Mouse (Mus musculus): Measurements from ENCODE around the gene Pde4d.

The Pde4d gene

DNA sequence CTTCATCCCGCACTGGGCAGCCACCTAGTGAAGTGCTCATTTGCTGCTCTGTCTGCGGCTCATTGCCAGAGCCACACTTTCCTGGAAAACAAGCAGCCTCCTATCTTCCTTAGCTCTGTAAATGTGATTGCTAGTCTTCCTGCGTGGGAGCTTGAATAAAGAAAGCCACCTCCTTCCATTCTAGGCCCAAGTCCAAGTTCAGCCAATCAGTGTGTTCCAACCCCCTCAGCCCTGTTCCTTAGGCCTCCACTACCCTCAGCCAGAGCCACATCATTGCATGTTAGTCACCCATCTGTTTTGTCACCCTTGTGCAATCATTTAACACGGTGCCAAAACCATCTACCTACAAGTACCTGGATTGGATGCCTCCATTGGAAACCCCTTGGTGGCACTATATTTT lies 786.3 kb downstream of the Pde4d start:
- no peak for DNase-seq (ENCODE audit: low read depth, low spot score)

DNA sequence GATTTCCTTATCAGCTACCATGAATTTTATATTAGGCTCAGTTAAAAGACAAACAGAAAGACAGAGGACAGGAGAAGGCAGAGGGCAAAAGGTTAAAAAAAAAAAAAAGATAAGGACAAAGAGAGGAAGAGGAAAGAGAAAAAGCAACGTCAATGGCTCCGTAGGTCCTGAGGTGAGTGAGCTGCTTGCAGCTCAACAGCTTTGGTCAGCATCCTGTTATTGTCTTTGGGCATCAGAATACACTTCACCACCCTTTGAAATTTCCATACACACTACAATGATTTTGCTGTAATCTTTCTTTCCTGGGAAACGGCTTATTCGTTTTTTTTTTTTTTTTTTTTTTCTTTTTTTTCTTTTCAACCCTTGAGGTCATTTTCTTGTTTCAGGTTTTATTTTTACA lies 788.9 kb downstream of the Pde4d start:
- DNase-seq (ENCODE audit: low read depth, low spot score), result no peak

DNA sequence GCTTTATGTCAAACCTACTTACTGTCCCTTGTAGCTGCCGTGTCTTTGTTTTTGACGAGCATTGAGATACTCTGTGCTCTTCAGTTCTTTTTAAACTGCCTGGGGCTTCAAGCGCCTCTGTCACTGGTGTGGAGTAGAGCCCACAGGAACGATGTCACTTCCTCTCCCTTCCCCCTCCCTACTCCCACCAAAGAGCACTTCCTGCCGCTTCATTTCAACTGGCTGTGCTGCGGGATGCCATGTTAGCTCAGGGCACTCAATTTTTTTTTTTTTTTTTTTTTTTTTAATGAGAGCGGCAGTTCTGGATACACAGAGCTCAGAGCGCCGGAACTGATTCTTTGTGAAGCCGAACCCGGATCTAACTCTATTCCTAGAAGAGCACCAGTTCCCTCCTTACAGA lies 789.5 kb downstream of the Pde4d start:
- DNase-seq (ENCODE audit: low read depth, low spot score), result peak; percentile 81

DNA sequence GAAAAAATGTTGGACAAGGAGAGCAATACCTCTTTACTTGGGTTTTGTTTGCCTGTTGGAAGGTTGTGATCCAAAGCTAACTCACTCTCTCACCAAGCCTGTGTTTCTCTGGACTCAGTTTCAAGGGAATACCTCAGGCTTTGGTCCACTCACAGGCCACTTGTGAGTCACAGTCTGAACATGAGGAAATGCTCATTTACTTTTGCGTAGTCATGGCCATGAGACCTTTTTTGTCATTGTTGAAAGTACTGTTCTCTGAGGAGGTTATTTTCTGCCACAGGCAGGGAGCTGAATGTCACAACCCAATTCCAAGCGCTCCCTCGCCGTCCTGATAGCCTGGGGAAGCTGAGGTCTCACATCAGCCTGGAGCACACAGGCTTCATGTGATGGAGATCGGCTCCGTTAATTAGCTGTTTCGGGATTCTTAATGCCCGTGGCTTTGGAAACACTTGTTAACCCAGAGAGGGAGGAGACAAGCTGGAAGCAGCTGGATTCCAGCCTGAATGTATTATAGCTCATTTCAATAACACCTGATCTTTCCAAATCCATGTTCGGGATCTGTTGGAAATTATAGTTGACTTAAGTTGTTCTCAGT lies 792.8 kb downstream of the Pde4d start:
- DNase-seq (ENCODE audit: low read depth, low spot score), result no peak

DNA sequence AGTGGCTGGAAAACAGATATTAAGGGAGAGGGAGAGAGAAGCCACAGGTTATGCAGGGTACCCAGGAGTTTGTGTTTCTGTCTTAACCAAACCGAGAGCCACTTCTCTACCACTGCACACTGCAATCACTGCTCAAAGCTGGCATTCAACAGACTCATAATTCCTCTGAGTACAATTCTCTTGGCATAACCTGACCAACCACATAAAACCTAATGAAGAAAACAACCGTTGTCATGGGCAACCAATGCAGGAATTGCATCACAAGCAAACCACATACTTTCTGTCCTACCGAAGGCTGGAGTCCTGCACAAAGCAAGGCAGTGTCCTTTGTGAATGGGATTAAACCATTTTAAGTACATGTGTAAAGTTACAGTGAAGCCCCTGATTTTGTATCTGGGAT lies 793.4 kb downstream of the Pde4d start:
- no peak for DNase-seq (ENCODE audit: low read depth, low spot score)

DNA sequence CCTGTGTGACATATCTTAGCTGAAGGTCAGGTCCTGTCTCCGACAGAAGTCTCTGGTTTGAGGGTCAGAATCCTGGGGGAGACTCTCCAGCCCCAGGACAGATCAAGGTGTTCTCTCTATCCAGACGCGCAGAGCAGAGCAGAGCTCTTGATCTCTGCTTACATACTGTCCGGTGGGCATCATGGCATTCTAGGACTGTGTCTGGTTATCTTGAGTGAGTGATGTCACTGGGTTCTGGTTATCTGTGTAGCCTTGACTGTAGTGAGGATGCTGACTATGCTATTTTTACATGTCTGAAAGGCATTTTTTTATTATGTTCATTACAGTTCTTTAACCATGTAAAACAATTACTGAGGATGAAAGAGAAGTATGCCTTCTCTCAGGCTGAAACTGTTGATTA lies 797.3 kb downstream of the Pde4d start:
- DNase-seq (ENCODE audit: low read depth, low spot score), result no peak

DNA sequence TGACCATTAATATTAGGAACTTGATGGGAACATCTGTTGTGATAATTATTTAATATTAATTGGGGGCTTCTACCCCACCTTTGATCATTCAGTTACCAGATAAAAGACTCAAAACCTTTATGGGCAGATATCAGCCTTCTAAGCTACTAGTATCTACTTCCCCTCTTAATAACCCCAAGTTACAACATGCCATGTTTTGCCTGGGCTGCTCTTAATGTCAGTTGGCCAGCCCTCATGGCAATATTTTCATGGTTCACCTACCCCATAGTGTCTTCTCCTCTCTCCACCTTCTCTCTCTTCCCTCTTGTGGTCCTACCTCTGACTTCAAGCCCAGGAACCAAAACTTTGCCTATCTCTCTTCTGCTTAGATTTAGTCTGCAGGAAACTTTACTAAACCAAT lies 799.6 kb downstream of the Pde4d start:
- no peak for DNase-seq (ENCODE audit: low read depth, low spot score)

DNA sequence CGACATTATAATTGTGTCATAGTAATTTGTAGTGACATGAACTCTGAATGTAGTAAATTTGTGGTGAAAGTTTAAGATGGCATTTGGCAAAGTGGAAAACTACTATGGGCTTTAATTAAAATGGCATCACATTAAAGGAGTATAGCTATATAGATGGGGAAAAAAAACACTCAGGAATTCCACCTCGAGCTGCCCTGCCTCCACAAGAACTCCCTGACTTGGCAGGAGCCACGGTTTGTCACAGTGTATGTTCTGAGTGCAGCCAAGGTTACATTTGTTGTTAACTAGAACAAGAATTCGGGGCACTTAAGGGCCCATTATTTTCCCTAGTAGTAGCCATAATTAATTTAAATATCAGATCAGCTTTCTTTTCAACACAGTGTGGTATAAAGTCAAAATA lies 805.9 kb downstream of the Pde4d start:
- no peak for DNase-seq (ENCODE audit: low read depth, low spot score)

DNA sequence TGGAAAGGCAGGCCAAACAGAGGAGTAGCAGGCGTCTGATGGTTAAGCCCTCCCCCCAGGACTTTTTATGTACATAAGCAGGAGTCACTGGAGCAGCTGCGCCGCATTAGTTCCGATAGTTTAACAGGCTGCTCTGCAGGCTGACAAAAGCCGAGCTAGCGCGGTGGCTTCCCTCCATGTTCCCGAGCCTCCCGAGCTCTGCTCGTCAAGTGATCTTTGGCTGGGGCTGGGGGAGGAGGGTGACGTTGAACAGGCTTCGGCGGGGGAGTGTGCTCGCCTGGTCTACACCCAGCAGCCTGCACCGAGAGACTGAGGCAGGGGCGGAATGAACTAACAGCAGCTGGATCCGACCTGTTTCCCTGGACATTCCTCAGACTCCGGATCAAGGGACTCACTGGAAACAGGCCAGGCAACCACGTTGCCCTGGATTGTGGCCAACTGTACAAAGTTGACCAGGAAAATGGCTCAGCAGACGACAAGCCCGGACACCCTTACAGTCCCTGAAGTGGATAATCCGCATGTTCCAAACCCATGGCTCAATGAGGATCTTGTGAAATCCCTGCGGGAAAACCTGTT lies 810.6 kb downstream of the Pde4d start:
- DNase-seq (ENCODE audit: low read depth, low spot score), result peak; percentile 89

DNA sequence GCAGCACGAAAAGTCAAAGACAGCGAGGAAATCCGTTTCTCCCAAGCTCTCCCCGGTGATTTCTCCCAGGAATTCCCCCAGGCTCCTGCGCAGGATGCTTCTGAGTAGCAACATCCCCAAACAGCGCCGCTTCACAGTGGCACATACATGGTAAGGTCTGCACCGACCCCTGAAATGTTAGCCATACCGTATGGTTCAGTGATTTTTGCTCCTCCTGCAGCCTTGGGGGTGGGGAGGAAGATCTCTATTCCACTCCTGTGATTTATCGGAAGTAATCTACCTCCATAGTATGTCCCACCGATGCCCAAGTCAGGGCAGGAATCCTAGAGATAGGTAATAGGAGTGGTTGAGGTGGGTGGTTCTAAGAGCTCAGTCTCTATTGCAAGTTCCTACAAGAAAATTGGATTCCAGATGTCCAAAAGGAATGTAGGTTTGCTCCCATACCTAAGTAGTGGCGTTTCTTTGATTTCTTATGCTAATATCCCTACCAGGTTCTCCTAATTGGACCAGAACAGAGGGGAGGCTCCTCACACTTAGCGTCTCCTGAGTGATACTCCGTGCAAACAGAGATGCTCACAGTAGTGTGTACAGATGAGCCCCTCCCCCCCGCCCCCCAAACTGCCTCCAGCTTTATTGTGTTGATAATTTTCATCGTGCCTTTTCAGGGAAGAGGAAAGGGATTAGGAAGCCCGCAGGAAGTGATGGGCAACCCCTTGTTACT lies 811.2 kb downstream of the Pde4d start:
- peak; percentile 76 for DNase-seq (ENCODE audit: low read depth, low spot score)

DNA sequence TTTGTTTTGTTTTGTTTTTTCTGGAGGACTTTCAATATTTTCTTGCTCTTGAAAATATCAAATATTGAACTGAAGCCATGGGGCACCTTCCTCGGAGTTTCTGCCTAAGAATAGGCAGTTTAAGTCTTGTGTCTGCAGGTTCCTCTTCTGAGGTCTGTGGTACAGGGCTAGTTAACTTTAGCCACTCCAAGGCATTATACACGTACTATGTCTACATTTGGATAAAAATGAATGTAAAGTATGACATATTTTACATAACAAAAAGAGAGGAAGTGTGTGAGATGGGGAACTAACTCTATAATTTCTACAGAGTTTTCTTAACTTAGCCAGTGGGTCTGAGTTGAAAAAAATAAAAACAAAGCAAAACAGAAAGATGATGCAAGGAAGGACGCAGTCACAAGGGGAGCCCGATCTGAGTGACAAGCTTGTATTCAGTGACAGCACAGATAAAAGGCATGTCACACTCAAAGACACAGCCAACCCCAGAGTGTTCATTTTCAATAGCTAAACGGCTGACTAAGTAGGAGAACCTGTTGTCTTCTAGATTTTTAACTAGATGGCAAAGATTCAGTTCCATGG lies 812.0 kb downstream of the Pde4d start:
- DNase-seq (ENCODE audit: low read depth, low spot score), result peak; percentile 19

DNA sequence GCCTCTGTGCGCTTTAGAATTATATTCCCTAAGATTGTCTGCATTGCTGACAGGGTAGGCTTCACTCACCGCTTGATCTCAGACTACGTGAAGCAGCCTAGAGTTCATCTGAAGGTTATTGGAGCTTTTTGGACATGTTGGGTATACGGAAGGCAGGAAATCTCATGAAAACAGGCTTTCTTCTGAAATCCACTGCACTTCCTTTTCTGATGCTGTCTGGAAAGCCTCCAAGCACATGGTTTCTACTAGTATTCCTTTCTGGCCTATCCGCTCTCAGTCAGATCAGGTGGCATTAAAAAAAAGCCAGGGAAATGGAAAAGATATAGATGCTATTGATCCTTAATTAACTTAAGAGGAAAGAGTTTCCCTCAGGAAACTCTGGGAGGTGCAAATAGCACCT lies 812.8 kb downstream of the Pde4d start:
- DNase-seq (ENCODE audit: low read depth, low spot score), result no peak

DNA sequence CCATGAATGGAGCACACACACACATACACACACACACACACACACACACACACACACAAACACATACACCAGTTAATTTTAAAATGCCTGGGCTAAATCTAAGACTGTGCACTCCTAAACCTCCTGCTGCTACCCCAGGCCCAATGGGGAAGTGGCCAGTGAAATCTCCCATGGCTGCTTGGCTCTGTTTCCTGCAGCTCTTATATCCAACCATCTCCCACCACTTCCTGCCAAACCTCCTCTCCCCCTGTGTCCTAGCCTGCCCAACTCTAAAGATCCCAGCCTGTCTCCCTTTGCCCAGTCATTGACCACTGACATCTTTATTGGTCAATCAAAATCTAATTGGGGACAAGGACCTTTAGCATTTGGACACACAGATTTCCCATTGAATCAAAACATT lies 814.1 kb downstream of the Pde4d start:
- no peak for DNase-seq (ENCODE audit: low read depth, low spot score)

DNA sequence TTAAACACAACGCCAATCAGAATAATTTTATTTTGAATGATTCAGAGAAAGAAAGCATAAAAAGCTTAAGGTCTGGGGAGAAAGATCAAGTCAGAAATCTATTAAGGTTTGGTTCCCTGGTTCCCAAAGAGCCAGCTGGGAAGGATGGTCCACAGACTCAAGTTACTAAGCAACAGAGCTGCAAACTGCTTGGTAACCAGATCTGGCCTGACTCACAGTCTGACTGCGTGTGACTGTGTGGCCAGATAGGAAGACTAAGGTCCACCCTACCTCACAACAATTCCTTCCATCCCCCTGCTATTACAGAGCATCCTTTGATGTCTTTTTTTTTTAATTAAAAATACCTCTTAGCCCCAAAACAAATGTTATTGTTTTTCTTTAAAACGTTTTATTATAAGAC lies 818.5 kb downstream of the Pde4d start:
- DNase-seq (ENCODE audit: low read depth, low spot score), result no peak

DNA sequence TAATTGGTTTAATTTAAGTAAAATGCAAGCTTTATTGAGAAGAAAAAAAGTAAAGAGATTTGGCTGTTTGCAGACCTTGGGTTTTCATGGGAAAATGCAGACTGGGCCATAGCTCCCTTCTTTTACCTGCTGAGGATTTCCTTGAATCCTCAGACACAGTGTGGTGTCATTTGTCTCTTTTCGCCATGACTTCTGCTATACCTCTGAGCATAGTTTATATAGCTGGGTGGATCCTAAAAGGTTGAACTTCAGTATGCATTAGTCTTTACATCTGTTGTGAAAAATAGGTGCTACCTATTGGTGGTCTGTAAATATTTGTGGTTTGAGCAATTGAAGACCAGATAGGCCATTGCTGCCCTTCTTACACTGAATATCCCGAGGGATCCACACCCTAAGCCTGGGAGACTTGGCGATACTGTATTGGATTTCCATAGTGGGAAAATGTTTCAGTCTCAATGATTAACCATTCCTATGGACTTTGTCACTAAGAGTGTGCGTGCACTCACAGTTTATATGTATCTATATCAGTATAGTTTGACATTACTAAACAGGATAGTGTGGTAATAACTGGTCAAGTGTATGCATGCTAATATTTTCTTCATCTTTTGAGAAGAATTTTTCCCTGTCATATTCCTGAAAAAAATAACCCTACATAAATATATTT lies 819.0 kb downstream of the Pde4d start:
- no peak for DNase-seq (ENCODE audit: low read depth, low spot score)

DNA sequence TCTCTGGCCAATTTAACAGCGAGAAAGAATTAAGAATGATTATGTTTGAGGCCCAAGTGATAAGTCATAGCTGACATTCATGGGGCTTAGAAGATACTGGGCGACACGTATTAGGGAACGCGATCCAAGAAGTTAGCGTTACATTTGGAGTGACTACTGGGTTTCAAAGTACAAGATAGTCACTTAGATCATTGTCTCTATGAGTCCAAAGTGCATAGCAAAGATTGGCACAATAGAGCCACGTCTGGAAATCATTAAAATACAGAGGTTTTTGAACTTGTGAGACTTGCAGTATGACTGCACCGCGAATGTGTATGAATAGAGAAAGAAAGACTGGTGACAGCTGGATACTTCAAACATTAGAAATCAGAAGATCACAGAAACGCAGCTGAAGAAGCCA lies 825.1 kb downstream of the Pde4d start:
- no peak for DNase-seq (ENCODE audit: low read depth, low spot score)

DNA sequence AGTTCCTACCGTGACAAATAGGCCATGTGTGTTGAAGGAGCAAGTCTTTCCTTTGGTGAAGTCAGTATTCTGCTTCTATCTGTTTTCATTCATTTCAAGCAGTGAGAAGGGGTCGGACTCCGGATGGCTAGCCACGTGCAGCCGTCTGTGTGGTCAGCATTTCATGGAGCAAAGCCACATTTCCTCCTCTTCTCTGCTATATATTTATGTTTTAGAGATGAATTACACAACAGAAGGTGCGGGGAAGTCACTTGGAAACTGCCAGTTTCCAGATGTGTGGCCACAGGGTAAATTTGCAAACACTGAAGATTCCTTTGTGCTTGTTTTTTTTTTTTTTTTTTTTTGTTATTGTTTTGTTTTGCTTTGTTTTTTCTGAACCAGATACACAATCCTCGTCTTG lies 828.0 kb downstream of the Pde4d start:
- DNase-seq (ENCODE audit: low read depth, low spot score), result no peak

DNA sequence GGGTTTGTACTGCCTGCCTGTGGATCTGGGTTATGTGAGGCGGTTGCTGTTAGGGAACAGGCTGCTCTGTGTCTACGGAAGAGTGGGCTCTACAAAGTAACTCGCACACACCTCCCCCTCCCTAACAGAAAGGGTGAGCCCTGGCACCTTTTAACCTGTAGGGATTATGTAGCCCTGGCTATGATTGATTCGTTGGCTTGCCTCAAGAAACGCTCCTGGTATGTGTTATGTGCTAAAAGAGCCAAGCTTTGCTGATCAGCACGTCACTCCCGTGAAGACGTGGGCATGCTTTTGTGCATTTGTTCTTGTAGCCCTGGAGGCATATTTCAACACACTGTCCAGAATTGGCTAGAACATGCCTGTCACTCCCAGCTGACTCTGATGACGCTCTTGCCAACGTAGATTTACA lies 828.8 kb downstream of the Pde4d start:
- DNase-seq (ENCODE audit: low read depth, low spot score), result no peak

DNA sequence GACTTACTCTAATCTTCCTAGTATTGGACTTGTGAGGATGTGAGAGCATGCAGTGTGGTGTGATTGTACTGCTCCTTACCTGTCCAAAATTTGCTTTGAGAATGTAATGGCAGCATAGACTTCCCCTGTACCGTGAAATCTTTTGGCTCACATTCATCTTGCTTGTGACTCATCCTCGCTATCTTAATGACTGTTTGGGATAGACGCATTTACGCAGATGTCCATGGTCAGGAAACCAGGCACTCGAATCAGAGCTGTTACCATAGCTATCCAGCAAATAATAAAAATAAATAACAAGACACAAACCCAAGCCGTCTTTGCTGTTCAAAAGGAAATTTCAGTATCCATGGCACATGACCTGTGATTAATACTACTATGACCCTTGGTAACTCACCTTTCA lies 829.5 kb downstream of the Pde4d start:
- DNase-seq (ENCODE audit: low read depth, low spot score), result no peak

DNA sequence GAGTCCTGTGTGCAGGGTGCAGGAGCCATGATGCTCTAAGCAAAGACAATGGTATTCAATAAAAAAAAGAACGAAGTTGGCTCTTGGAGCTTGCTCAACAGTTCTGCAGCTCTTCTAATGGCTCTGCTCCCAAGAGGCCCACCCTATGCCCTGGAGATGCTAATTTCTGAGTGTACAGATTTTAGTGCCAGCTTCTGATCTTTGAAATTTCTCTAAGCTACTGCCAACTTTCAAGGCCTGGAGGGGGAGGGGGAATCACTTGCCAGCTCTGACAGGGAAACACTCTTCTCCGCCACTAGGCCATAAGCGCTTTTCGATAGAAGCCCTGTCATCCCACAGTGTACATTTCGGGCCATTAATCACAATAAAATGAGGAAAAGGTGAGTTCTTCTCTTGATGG lies 830.7 kb downstream of the Pde4d start:
- no peak for DNase-seq (ENCODE audit: low read depth, low spot score)

DNA sequence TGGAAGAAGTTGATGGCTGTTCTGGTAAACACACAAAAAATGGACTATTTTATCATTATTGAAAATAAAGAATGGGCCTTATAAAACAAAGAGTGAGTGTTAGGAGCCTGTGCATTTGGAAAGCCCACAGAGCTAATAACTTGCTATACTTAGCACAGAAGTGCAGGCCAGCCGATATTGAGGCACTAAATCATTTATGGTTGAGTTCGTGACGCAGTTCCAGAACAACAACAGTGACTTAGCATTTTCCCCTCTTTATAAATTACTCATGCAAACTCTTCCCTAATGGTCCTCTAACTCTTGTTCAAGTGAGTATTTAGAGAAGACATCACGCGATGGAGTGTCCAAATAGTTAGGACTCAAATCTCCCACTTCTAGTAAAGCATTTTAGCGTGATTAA lies 837.7 kb downstream of the Pde4d start:
- no peak for DNase-seq (ENCODE audit: low read depth, low spot score)

DNA sequence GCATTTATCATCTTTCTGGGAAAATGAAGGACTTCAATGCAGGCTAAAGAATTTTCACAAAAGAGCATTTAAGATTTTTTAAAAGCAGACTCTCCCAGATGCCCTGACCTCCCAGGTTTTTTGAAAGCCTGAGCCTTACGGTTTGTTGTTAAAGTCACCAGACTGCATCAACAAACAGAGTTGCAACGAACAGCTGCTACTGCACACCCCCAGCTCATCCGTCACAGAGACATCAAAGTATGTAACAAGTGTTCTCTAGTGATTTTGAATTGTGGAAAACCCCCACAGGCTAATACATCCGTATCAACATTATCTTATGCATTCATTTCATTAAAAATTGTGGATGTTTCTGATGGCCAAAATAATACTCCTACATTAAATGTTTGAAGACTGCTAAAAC lies 841.2 kb downstream of the Pde4d start:
- DNase-seq (ENCODE audit: low read depth, low spot score), result no peak

DNA sequence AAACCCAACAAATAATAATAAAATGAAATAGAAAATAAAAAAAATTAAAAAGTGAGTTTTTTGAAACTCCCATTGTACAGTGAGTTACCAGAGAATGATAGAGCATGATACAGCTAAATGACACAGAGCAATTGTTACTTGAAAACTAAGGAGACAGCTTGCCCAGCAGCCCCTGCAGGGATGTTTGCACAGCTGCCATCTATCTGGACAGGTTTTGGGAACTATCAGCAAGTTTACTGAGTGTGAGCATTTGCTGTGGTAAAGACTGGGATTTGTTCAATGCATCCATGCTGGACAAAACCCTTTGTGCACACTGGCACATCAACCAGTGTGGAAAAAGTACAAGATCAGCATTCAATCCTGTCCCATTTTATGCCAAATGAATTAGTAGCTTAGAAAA lies 843.3 kb downstream of the Pde4d start:
- DNase-seq (ENCODE audit: low read depth, low spot score), result no peak
